Mouse (Mus musculus) CH12.LX (cell line): ENCODE results near the gene Ppp1r3c. TPM values are rescaled to one million over a fixed set of nuclear protein-coding genes. Genes with fewer than 3 reads are reported as not detected.

ENCODE experiments used
- DNase-seq: peaks from one replicate; pipeline ENCODE4 v3.0.0-alpha.2; 2013; ENCODE audit errors: extremely low read depth
- H3K27ac ChIP-seq: 2 replicates; pipeline ENCODE4 v1.5.1; 2012; ENCODE audit warnings: low read depth, mild to moderate bottlenecking, control low read depth, moderate library complexity; ENCODE audit not compliant: insufficient read depth
- H3K27me3 ChIP-seq: replicated peaks from 2 replicates; pipeline ENCODE3; 2012; ENCODE audit warnings: inconsistent platforms
- H3K36me3 ChIP-seq, 2 experiments: replicated peaks in 1 of 2; 2 replicates each; pipeline versions ENCODE3 to v1.6.1; 2012; ENCODE audit warnings: inconsistent platforms in 1 of 2, low read length in 1 of 2, mild to moderate bottlenecking in 1 of 2, mixed read lengths in 1 of 2, moderate library complexity in 1 of 2; ENCODE audit not compliant: control insufficient read depth in 1 of 2, insufficient read depth in 1 of 2
- H3K4me1 ChIP-seq, 2 experiments: 2 replicates each; pipeline ENCODE4 v1.6.1; 2012; ENCODE audit warnings: inconsistent platforms in 1 of 2, moderate library complexity in 1 of 2; ENCODE audit not compliant: insufficient read depth in 2 of 2, control insufficient read depth in 1 of 2
- H3K4me2 ChIP-seq: 2 replicates; pipeline ENCODE4 v1.6.1; 2012; ENCODE audit warnings: low read depth, mild to moderate bottlenecking, control low read depth; ENCODE audit not compliant: poor library complexity, insufficient read depth, severe bottlenecking
- H3K4me3 ChIP-seq, 3 experiments: fragments of 150-350 bp in 1 of 3; sonication (generic) in 1 of 3; replicated peaks in 1 of 3; 2 replicates each; pipeline versions ENCODE3 to v1.5.1; 2011 to 2012; ENCODE audit warnings: low read depth in 2 of 3, low read length in 2 of 3, mild to moderate bottlenecking in 2 of 3, moderate library complexity in 2 of 3, control low read depth in 1 of 3, improper control_type of control experiment in 1 of 3, inconsistent platforms in 1 of 3, mixed read lengths in 1 of 3; ENCODE audit not compliant: poor library complexity in 1 of 3
- H3K79me2 ChIP-seq: replicated peaks from 2 replicates; pipeline ENCODE4 v1.6.1; 2012; ENCODE audit warnings: mild to moderate bottlenecking, moderate library complexity; ENCODE audit not compliant: control insufficient read depth, poor library complexity, insufficient read depth, severe bottlenecking; ENCODE audit errors: extremely low read depth
- H3K9ac ChIP-seq: 2 replicates; pipeline ENCODE4 v1.6.1; 2012; ENCODE audit warnings: low read depth, mild to moderate bottlenecking, control low read depth, moderate library complexity; ENCODE audit not compliant: insufficient read depth
- H3K9me3 ChIP-seq: replicated peaks from 2 replicates; pipeline ENCODE3; 2012; ENCODE audit warnings: low read length, inconsistent platforms, mixed read lengths
- BHLHE40 ChIP-seq: IDR thresholded peaks from 2 replicates; pipeline ENCODE4 v1.6.1; 2011; ENCODE audit warnings: mild to moderate bottlenecking, low read depth, low read length, improper control_type of control experiment
- CHD2 ChIP-seq: IDR thresholded peaks from 2 replicates; pipeline ENCODE4 v1.6.1; 2011; ENCODE audit warnings: low read length, improper control_type of control experiment
- CTCF ChIP-seq, 2 experiments: IDR thresholded peaks in 1 of 2; conservative IDR thresholded peaks in 1 of 2; 2 replicates each; pipeline ENCODE4 v1.5.1; 2011 to 2012; ENCODE audit warnings: low read depth in 2 of 2, low read length in 2 of 2, improper control_type of control experiment in 1 of 2, inconsistent platforms in 1 of 2, mild to moderate bottlenecking in 1 of 2, moderate library complexity in 1 of 2
- EP300 ChIP-seq: IDR thresholded peaks from 2 replicates; pipeline ENCODE4 v1.6.1; 2011; ENCODE audit warnings: low read length, improper control_type of control experiment
- ETS1 ChIP-seq: conservative IDR thresholded peaks from 2 replicates; pipeline ENCODE4 v1.6.1; 2012; ENCODE audit warnings: low read depth, mild to moderate bottlenecking, inconsistent platforms, low read length, improper control_type of control experiment, moderate library complexity
- GABPA ChIP-seq: IDR thresholded peaks from 2 replicates; pipeline ENCODE4 v1.6.1; 2012; ENCODE audit warnings: low read depth, low read length, improper control_type of control experiment, inconsistent platforms; ENCODE audit not compliant: insufficient replicate concordance
- IRF4 ChIP-seq: IDR thresholded peaks from 2 replicates; pipeline ENCODE4 v1.6.1; 2014; ENCODE audit warnings: low read depth, mild to moderate bottlenecking, inconsistent platforms, low read length, improper control_type of control experiment
- JUND ChIP-seq: conservative IDR thresholded peaks from 2 replicates; pipeline ENCODE4 v1.6.1; 2011; ENCODE audit warnings: low read depth, low read length, improper control_type of control experiment
- MEF2A ChIP-seq: IDR thresholded peaks from 2 replicates; pipeline ENCODE4 v1.6.1; 2014; ENCODE audit warnings: low read depth, mild to moderate bottlenecking, inconsistent platforms, low read length, improper control_type of control experiment, borderline replicate concordance
- MYC ChIP-seq: IDR thresholded peaks from 2 replicates; pipeline ENCODE4 v1.6.1; 2011; ENCODE audit warnings: low read depth, mild to moderate bottlenecking, improper control_type of control experiment, low read length
- NELFE ChIP-seq: IDR thresholded peaks from 2 replicates; pipeline ENCODE4 v1.6.1; 2011; ENCODE audit warnings: low read depth, low read length, improper control_type of control experiment
- NRF1 ChIP-seq: IDR thresholded peaks from 2 replicates; pipeline ENCODE4 v1.6.1; 2014; ENCODE audit warnings: low read depth, mild to moderate bottlenecking, inconsistent platforms, low read length, improper control_type of control experiment, moderate library complexity
- PAX5 ChIP-seq: IDR thresholded peaks from 2 replicates; pipeline ENCODE4 v1.6.1; 2012; ENCODE audit warnings: low read length, inconsistent platforms, mixed read lengths
- RCOR1 ChIP-seq: conservative IDR thresholded peaks from 2 replicates; pipeline ENCODE4 v1.6.1; 2012; ENCODE audit warnings: low read depth, mild to moderate bottlenecking, inconsistent platforms, low read length, improper control_type of control experiment
- SIN3A ChIP-seq: IDR thresholded peaks from 2 replicates; pipeline ENCODE4 v1.6.1; 2012; ENCODE audit warnings: low read length, improper control_type of control experiment, inconsistent platforms
- SMC3 ChIP-seq: IDR thresholded peaks from 2 replicates; pipeline ENCODE4 v1.6.1; 2011; ENCODE audit warnings: low read depth, low read length, improper control_type of control experiment
- TBP ChIP-seq: conservative IDR thresholded peaks from 2 replicates; pipeline ENCODE4 v1.6.1; 2011; ENCODE audit warnings: low read depth, low read length, improper control_type of control experiment
- UBTF ChIP-seq: IDR thresholded peaks from 2 replicates; pipeline ENCODE4 v1.6.1; 2012; ENCODE audit warnings: low read depth, mild to moderate bottlenecking, inconsistent platforms, low read length, improper control_type of control experiment, moderate library complexity
- USF1 ChIP-seq: IDR thresholded peaks from 2 replicates; pipeline ENCODE4 v1.6.1; 2014; ENCODE audit warnings: low read depth, mild to moderate bottlenecking, inconsistent platforms, low read length, improper control_type of control experiment
- ZC3H11A ChIP-seq: IDR thresholded peaks from 2 replicates; pipeline ENCODE4 v1.6.1; 2012; ENCODE audit warnings: low read depth, mild to moderate bottlenecking, inconsistent platforms, low read length, improper control_type of control experiment
- ZMIZ1 ChIP-seq: IDR thresholded peaks from 2 replicates; pipeline ENCODE4 v1.6.1; 2012; ENCODE audit warnings: low read depth, mild to moderate bottlenecking, inconsistent platforms, low read length, improper control_type of control experiment
- ZNF384 ChIP-seq: IDR thresholded peaks from 2 replicates; pipeline ENCODE4 v1.6.1; 2012; ENCODE audit warnings: low read depth, low read length, improper control_type of control experiment, inconsistent platforms
- dilution Hi-C: fragments of 300-500 bp; cut with MboI; formaldehyde crosslinking; loops from 2 replicates; pipeline ENCODE4 v1.14.3; 2020; ENCODE audit warnings: low sequenced_read_pairs; ENCODE audit not compliant: extremely low pct_unique_long_range_greater_than_20kb, extremely low pct_ligation_motif_present
- in situ Hi-C: fragments of 300-500 bp; cut with MboI; formaldehyde crosslinking; loops from 3 replicates; pipeline ENCODE4 v1.14.3; 2019; ENCODE audit warnings: low sequenced_read_pairs, low pct_ligation_motif_present, low pct_unique_long_range_greater_than_20kb, mixed read lengths
- polyA plus RNA-seq: library from polyadenylated mRNA; unstranded; fragments of >175 nt; gene quantifications from 2 replicates; pipeline ENCODE4 v1.2.1, GENCODE M21; 2012; ENCODE audit warnings: low read depth; ENCODE audit not compliant: insufficient read length
- total RNA-seq, 2 experiments: library from RNA; depleted of rRNA; stranded (reverse); fragments of 300-350 nt in 1 of 2; fragments of >200 nt in 1 of 2; gene quantifications; 2 replicates each; pipeline ENCODE4 v1.2.3; 2012 to 2014

The Ppp1r3c gene
- total and polyA plus RNA-seq, 3 experiments = not detected

- TF ChIP-seq ZC3H11A (no peak), ZMIZ1 (no peak), IRF4 (no peak), PAX5 (no peak), BHLHE40 (no peak), ZNF384 (no peak), NRF1 (no peak), MYC (no peak), CHD2 (no peak), SMC3 (no peak), CTCF (conservative IDR thresholded peaks at IDR 0.05 in 1 of 2, IDR thresholded peaks at IDR 0.05 in 1 of 2; ENCODE audit: low read depth in 2 of 2, low read length in 2 of 2) (no peak), UBTF (no peak)
- dilution Hi-C loops = no loop called here
- in situ Hi-C loops = no loop called here
These were observed 35.5 kb downstream of the Ppp1r3c start for GRCm38 (mm10) chr19:36700937-36701336.

GRCm38 (mm10) chr19:36699151-36699550 is 37.3 kb downstream of the Ppp1r3c start:
- no peaks in the 10 kb centered on the region for H3K27me3 ChIP-seq
- no peak for DNase-seq
- no peak overlapping the region for H3K27ac ChIP-seq
- dilution Hi-C loops (no loop called here), in situ Hi-C loops (no loop called here)
- H3K4me2 ChIP-seq = no peak overlapping the region
- H3K4me1 ChIP-seq = no peaks in the 10 kb centered on the region
- H3K9ac ChIP-seq = no peak overlapping the region
- H3K79me2 ChIP-seq = no peaks in the 10 kb centered on the region
- no peak overlapping the region for H3K4me3 ChIP-seq
- TF ChIP-seq NRF1 (no peak), TBP (no peak), NELFE (no peak), RCOR1 (no peak), JUND (no peak), ETS1 (no peak), USF1 (no peak), IRF4 (no peak), EP300 (no peak), MEF2A (no peak), SIN3A (no peak), GABPA (no peak), PAX5 (no peak), ZNF384 (no peak)
- peaks cover 5% of the 10 kb centered on the region for H3K9me3 ChIP-seq
- H3K36me3 ChIP-seq = no peaks in the 10 kb centered on the region

More at GRCm38 (mm10) chr19:36700937-36701336, 35.5 kb downstream of the Ppp1r3c start:
- peaks cover 5% of the 10 kb centered on the region for H3K9me3 ChIP-seq
- H3K4me3 ChIP-seq = no peak overlapping the region
- H3K4me1 ChIP-seq = 0 out of 4 replicates have a peak, but pooled peaks cover 0 to 2% of the 10 kb centered on the region in 2 experiments
- H3K27ac ChIP-seq = no peak overlapping the region
- H3K79me2 ChIP-seq = no peaks in the 10 kb centered on the region
- no peaks in the 10 kb centered on the region for H3K27me3 ChIP-seq
- no peak for DNase-seq
- H3K4me2 ChIP-seq = no peak overlapping the region
- no peaks in the 10 kb centered on the region for H3K36me3 ChIP-seq
- no peak overlapping the region for H3K9ac ChIP-seq
